Mouse (Mus musculus): ENCODE measurements around the gene Dynlt1f.
"Not testable (repeated sequence)": the region's sequence is repeated elsewhere in the genome, so short reads cannot be mapped to it uniquely, and the experiment has no call there.

Gene Dynlt1f

GRCm38 (mm10) chr17:6662840-6663239 is 7.1 kb upstream of the Dynlt1f start:
- DNase-seq (ENCODE audit: inconsistent age in 2 of 2, low spot score in 1 of 2): not testable (repeated sequence)

GRCm38 (mm10) chr17:6661093-6661816 is 5.6 kb upstream of the Dynlt1f start:
- DNase-seq (ENCODE audit: inconsistent age in 2 of 2, low spot score in 1 of 2): not testable (repeated sequence)

GRCm38 (mm10) chr17:6660589-6660988 is 4.9 kb upstream of the Dynlt1f start:
- DNase-seq (ENCODE audit: inconsistent age in 2 of 2, low spot score in 1 of 2): peak in 1 of 2 experiments; percentile 73

GRCm38 (mm10) chr17:6658801-6659200 is 3.1 kb upstream of the Dynlt1f start, which contains the start of gene Sytl3:
Gene Sytl3, plus strand, starts transcription at chr17:6659093.
- peak in 1 of 2 experiments; percentile 43 for DNase-seq (ENCODE audit: inconsistent age in 2 of 2, low spot score in 1 of 2)

- DNase-seq (ENCODE audit: inconsistent age in 2 of 2, low spot score in 1 of 2): peak in 1 of 2 experiments; percentile 84
Measured at GRCm38 (mm10) chr17:6656471-6656870, 771 bp upstream of the Dynlt1f start.

DNA sequence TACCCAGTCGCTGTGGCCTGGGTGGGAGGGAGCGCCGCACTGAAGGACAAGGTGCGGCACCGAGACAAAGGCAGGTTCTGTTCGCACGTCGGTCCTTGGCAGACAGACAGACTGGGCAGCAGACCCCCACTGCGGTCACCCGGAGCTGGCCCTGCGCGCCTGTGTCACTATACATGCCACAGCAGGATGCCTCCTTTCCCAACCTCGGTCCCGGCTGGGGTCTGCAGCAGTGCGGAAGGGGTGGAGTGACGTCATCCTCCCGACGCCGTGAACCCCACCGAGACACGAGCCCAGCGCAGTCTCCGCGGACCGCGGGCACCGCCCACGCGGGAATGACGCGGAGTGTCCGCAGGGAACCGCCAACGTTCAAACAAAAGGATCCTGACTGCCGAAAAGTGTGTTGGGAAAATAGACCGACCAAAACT is 601 bp downstream of the Dynlt1f start:
- peak; percentile 69 to 88 for DNase-seq (ENCODE audit: inconsistent age in 2 of 2, low spot score in 1 of 2)

- peak in 1 of 2 experiments; percentile 45 for DNase-seq (ENCODE audit: inconsistent age in 2 of 2, low spot score in 1 of 2)
Measured at GRCm38 (mm10) chr17:6653341-6653946, 2.3 kb downstream of the Dynlt1f start.

GRCm38 (mm10) chr17:6650904-6651565 is 4.7 kb downstream of the Dynlt1f start:
- DNase-seq (ENCODE audit: inconsistent age in 2 of 2, low spot score in 1 of 2): peak in 1 of 2 experiments; percentile 26

GRCm38 (mm10) chr17:6647452-6647851 is 8.2 kb downstream of the Dynlt1f start:
- DNase-seq (ENCODE audit: inconsistent age in 2 of 2, low spot score in 1 of 2): not testable (repeated sequence)

DNA sequence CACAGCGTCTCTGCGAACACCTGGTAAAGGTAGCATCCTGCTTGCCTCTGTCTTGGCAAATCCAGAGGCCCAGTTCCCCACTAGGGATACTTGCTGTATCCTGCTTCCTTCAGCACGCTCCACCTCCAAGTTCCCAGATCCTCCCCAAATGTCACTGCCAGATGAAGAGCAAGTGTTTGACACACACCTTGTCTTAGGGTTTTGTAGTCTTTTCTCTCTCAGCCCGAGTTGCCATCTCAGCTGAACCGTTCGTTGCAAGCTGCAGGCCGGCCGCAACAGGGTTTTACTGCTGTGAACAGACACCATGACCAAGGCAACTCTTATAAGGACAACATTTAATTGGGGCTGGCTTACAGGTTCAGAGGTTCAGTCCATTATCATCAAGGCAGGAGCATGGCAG is 8.9 kb downstream of the Dynlt1f start:
- peak in 1 of 2 experiments; percentile 25 for DNase-seq (ENCODE audit: inconsistent age in 2 of 2, low spot score in 1 of 2)

DNA sequence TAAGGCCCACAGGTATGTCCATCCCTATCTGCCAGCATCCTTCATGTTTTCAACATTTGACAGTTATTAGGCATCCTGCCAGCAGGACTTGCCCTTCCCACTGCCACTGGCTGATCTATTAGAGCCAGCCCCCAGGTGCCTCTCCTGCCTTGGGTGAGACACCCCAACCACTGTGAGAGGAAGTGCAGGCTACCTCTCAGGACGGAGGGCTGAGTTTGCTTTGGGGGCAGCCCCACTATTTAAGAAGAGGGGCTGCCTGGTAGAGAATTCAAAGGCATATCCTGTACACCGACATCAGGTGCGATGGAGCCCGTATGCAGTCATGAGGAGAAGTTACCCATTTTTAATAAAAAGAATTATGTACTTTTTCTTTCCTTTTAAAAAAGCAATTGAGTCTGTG is 10.0 kb downstream of the Dynlt1f start:
- peak in 1 of 2 experiments; percentile 23 for DNase-seq (ENCODE audit: inconsistent age in 2 of 2, low spot score in 1 of 2)

GRCm38 (mm10) chr17:6644673-6645072 is 11.0 kb downstream of the Dynlt1f start:
- DNase-seq (ENCODE audit: inconsistent age in 2 of 2, low spot score in 1 of 2): not testable (repeated sequence)

GRCm38 (mm10) chr17:6644210-6644609 is 11.5 kb downstream of the Dynlt1f start:
- DNase-seq (ENCODE audit: inconsistent age in 2 of 2, low spot score in 1 of 2): peak in 1 of 2 experiments; percentile 20

DNA sequence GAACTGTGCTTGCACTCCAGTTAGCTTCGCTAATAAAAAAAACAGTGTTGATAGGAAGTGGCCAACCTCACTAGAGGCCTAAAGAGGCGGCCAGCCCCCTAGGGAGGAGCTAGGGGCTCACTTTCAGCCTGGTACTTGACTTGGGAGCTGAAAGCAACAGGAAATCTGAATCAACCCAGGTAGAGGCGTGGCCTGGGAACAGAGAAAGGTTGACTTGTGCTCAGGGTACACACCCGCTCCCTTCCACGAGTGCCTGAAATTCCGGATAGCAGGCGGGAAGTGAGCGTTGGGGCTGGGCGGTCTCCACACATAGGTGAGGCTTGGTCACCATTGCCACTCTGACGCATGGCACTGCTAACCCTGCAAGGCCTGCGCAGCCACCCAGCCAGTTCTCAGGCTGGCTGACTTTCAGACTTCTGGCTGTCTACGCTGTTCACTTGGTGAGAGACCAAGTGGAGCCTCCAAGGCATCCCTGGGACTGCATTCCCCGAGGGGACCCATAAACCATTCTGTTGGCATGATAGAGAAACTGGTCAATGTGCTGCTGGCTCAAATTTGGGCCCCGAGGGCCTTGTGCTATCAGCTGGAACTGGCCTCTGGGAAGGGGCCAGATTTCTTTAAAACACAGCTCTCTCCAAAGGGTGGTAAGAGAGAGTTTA is 14.8 kb downstream of the Dynlt1f start:
- peak in 1 of 2 experiments; percentile 21 for DNase-seq (ENCODE audit: inconsistent age in 2 of 2, low spot score in 1 of 2)

DNA sequence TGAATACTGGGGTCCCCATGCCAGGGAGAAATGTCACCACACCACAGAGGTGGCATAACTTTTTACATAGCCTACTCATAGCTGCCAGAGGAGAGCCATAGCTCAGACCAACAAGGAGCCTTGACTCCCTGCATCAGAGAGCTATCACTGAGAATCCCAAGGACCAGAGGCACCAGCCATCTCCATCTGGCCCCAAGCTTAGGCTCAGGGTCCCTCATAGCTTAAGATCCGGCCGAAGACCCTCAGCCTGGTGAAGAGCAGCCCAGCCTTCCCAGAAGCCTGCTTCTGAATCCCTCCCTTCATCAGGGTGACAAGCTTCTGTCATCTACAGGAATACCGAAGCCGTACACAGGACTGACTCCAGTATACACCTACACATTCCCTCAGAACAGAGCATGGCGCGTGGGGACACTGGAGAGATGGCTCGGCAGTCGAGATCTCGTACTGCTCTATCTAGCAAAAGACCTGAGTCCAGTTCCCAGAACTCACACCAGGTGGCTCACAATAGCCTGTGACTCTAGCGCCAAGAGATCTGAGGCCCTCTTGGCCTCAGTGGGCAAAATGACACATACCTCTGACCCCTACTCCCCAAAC is 15.6 kb downstream of the Dynlt1f start:
- not testable (repeated sequence) for DNase-seq (ENCODE audit: inconsistent age in 2 of 2, low spot score in 1 of 2)

DNA sequence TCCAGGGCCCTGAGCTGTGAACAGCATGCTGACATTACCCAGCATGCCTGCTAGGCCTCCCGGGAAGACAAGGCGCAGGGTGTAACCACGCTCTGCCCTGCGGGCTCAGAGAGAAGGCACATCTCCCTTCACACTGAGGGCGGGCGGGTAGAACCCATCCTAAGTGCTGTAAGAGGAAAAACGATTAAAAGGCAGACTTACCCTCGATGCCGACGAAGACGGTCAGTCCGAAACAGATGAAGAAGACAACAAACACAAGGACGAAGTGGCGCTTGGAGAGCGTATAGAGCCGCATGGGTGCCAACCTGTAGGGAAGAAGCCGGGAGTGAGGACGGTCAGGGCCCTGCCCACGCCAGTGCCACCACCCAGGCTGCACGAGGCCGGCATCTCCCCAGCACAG is 16.2 kb downstream of the Dynlt1f start:
- not testable (repeated sequence) for DNase-seq (ENCODE audit: inconsistent age in 2 of 2, low spot score in 1 of 2)

GRCm38 (mm10) chr17:6638444-6638843 is 17.3 kb downstream of the Dynlt1f start:
- DNase-seq (ENCODE audit: inconsistent age in 2 of 2, low spot score in 1 of 2): not testable (repeated sequence)

- not testable (repeated sequence) for DNase-seq (ENCODE audit: inconsistent age in 2 of 2, low spot score in 1 of 2)
Measured at GRCm38 (mm10) chr17:6637434-6637833, 18.3 kb downstream of the Dynlt1f start.

DNA sequence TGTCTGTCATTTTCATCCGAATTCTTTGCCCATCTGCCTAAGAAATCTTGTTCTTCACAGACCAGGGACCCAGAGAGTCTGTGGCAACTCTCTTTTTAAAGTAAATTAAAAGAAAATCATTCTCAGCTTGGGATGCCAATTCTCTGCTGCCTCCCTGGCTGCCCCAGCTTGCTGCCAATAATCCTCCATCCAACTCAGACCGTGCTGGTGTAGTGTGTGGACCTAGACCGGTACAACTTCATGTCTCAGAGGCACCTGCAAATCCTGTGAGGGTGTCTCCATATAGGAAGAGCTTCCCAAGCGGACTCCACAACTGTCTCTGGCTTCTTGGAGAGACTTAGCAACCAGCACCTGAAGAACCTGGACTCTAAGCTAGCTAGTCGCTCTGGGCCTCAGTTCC is 18.8 kb downstream of the Dynlt1f start:
- peak in 1 of 2 experiments; percentile 19 for DNase-seq (ENCODE audit: inconsistent age in 2 of 2, low spot score in 1 of 2)

- not testable (repeated sequence) for DNase-seq (ENCODE audit: inconsistent age in 2 of 2, low spot score in 1 of 2)
Measured at GRCm38 (mm10) chr17:6635781-6636180, 19.9 kb downstream of the Dynlt1f start.

- not testable (repeated sequence) for DNase-seq (ENCODE audit: inconsistent age in 2 of 2, low spot score in 1 of 2)
Measured at GRCm38 (mm10) chr17:6632850-6633249, 22.9 kb downstream of the Dynlt1f start.

Data from adrenal gland, adult (tissue).